Mouse (Mus musculus) heart, embryonic 14.5 days (tissue): ENCODE results near the gene Glp2r. TPM values are rescaled to one million over a fixed set of nuclear protein-coding genes. Genes with fewer than 3 reads are reported as not detected.
A peak's percentile ranks its signal among the peaks of the same experiment; 100 is the strongest.

ENCODE experiments used
- ATAC-seq: fragments of 200-750 bp; cut with Nextera tagmentation; 2 replicates; pipeline ENCODE4 v1.8.0; 2017; ENCODE audit warnings: low read depth, moderate TSS enrichment; ENCODE audit not compliant: insufficient number of reproducible peaks, insufficient read depth, low FRiP score
- H3K27ac ChIP-seq, 2 experiments: fragments of 200-500 bp in 1 of 2; fragments of 300-500 bp in 1 of 2; sonication (generic) in 1 of 2; replicated peaks in 1 of 2; 2 replicates each; pipeline ENCODE4 v1.5.1; 2012 to 2014; ENCODE audit warnings: low read depth in 2 of 2, low read length in 2 of 2, control low read depth in 1 of 2, mild to moderate bottlenecking in 1 of 2, mixed read lengths in 1 of 2; ENCODE audit not compliant: control insufficient read depth in 1 of 2, insufficient read depth in 1 of 2
- H3K27me3 ChIP-seq: fragments of 300-500 bp; sonication (generic); 2 replicates; pipeline ENCODE4 v1.6.1; 2014; ENCODE audit warnings: mild to moderate bottlenecking, low read length, control low read depth; ENCODE audit not compliant: control insufficient read depth, insufficient read depth
- H3K36me3 ChIP-seq: fragments of 300-500 bp; sonication (generic); 2 replicates; pipeline ENCODE4 v1.6.1; 2014; ENCODE audit warnings: mild to moderate bottlenecking, control low read depth, low read length, mixed read lengths; ENCODE audit not compliant: control insufficient read depth, insufficient read depth
- H3K4me1 ChIP-seq, 2 experiments: fragments of 200-500 bp in 1 of 2; fragments of 300-500 bp in 1 of 2; sonication (generic) in 1 of 2; 2 replicates each; pipeline ENCODE4 v1.6.1; 2012 to 2014; ENCODE audit warnings: low read length in 2 of 2, control low read depth in 1 of 2, mixed read lengths in 1 of 2; ENCODE audit not compliant: control insufficient read depth in 2 of 2, insufficient read depth in 2 of 2
- H3K4me2 ChIP-seq: fragments of 300-500 bp; sonication (generic); 2 replicates; pipeline ENCODE4 v1.6.1; 2014; ENCODE audit warnings: mild to moderate bottlenecking, low read length
- H3K4me3 ChIP-seq, 2 experiments: fragments of 200-500 bp in 1 of 2; fragments of 300-500 bp in 1 of 2; sonication (generic) in 1 of 2; 2 replicates each; pipeline ENCODE4 v1.5.1; 2012 to 2014; ENCODE audit warnings: low read length in 2 of 2, mild to moderate bottlenecking in 2 of 2, control low read depth in 1 of 2, low read depth in 1 of 2, moderate library complexity in 1 of 2; ENCODE audit not compliant: control insufficient read depth in 1 of 2, insufficient read depth in 1 of 2
- H3K9ac ChIP-seq: fragments of 300-500 bp; sonication (generic); 2 replicates; pipeline ENCODE4 v1.6.1; 2014; ENCODE audit warnings: mild to moderate bottlenecking, low read length
- H3K9me3 ChIP-seq: fragments of 300-500 bp; sonication (generic); 2 replicates; pipeline ENCODE4 v1.6.1; 2016; ENCODE audit warnings: low read length, control low read depth; ENCODE audit not compliant: control insufficient read depth
- WGBS: fragments of 180-500 bp; shearing (Covaris S2); extraction: QIAGEN DNeasy Blood & Tissue Kit; methylation state at CpG from one replicate; pipeline ENCODE4 v1.1.7; 2014; 5-methylcytosine and 5-hydroxymethylcytosine counted together
- polyA plus RNA-seq: library from polyadenylated mRNA; unstranded; fragments of >200 nt; fragmentation: Nextera tagmentation; extraction: Ambion mirVana; gene quantifications from 2 replicates; pipeline ENCODE4 v1.2.1, GENCODE M21; 2014

The Glp2r gene
- polyA plus RNA-seq, 1 experiment from 2014 or later: not detected

DNA sequence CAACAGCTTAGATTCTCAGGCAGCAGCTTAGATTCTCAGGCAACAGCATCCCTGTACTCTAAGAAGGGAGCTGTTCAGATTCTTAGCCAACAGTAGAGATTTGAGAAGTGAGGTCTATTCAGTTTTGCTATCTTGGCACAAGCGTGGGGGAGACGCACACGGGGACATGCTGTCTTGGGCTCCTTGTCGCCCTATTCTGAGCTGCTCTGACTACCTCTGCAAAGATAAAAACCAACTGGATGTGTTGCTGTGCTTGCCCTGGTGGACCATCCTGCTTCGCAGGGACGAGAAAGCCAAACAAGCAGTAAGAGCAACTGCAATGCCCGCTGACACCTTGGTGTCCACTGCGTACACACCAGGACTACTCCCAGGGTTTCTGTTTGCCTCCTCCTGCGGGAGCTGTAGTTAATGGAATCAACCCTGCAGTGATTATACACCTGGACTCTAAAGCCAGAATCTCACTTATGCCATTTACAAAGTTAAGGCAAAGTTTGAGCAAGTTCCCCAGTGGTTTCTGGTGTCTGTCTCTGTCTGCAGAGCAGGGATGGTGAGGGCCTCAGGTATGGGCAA lies 117.3 kb downstream of the Glp2r start:
- no peak for ATAC-seq
- 82% methylated on average over 9 of the region's 9 CpGs for WGBS

GRCm38 (mm10) chr11:67652893-67653255 lies 118.1 kb downstream of the Glp2r start:
- H3K4me3 ChIP-seq: no peak overlapping the region
- H3K27me3 ChIP-seq: no peaks in the 10 kb centered on the region
- no peak for ATAC-seq
- H3K4me2 ChIP-seq: no peak overlapping the region
- peaks cover 0 to 18% of the 10 kb centered on the region in 2 experiments; a peak in 3 of 4 replicates for H3K4me1 ChIP-seq
- no peak overlapping the region for H3K27ac ChIP-seq
- no peaks in the 10 kb centered on the region for H3K36me3 ChIP-seq
- no peak overlapping the region for H3K9ac ChIP-seq
- 50% methylated on average over 6 of the region's 6 CpGs for whole genome bisulfite sequencing
- H3K9me3 ChIP-seq: no peaks in the 10 kb centered on the region

More for the DNA sequence above, 117.3 kb downstream of the Glp2r start:
- no peaks in the 10 kb centered on the region for H3K36me3 ChIP-seq
- H3K4me1 ChIP-seq: peaks cover 0 to 18% of the 10 kb centered on the region in 2 experiments; a peak in 3 of 4 replicates
- no peaks in the 10 kb centered on the region for H3K27me3 ChIP-seq
- no peak overlapping the region for H3K27ac ChIP-seq
- H3K4me3 ChIP-seq: no peak overlapping the region
- no peak overlapping the region for H3K4me2 ChIP-seq
- no peaks in the 10 kb centered on the region for H3K9me3 ChIP-seq
- no peak overlapping the region for H3K9ac ChIP-seq

- Histone ChIP-seq H3K9ac (no peak overlapping the region), H3K27ac (no peak overlapping the region), H3K36me3 (no peaks in the 10 kb centered on the region), H3K4me1 (peaks cover 0 to 18% of the 10 kb centered on the region in 2 experiments; a peak in 3 of 4 replicates), H3K4me3 (no peak overlapping the region), H3K27me3 (no peaks in the 10 kb centered on the region), H3K9me3 (no peaks in the 10 kb centered on the region), H3K4me2 (no peak overlapping the region)
- ATAC-seq: no peak
- WGBS: 15% methylated on average over 14 of the region's 14 CpGs
Measured at GRCm38 (mm10) chr11:67652194-67652892, 118.6 kb downstream of the Glp2r start.

DNA sequence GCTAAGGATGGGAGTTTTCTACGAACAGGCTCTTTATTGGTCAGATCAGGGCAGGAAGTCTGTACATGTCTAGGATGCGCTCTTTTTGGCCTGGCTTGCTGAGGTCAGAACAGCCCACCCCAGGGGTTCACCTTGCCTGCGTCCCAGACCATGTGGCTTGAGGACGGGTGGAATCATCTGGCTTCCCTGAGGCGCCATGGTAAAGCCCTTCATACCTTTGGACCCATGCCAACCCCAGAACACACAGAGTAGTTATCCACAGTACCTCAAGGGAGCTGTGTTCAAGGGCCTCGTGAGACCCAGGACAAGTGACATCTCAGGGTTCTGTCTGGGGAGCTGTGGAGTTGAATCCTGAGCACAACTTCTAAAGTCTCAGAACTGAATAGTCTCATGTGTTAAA lies 119.2 kb downstream of the Glp2r start:
- H3K27ac ChIP-seq: no peak overlapping the region
- H3K4me1 ChIP-seq: peaks cover 0 to 18% of the 10 kb centered on the region in 2 experiments; a peak in 3 of 4 replicates
- no peak overlapping the region for H3K4me3 ChIP-seq
- ATAC-seq: no peak
- no peaks in the 10 kb centered on the region for H3K9me3 ChIP-seq
- WGBS: 72% methylated on average over 6 of the region's 6 CpGs
- H3K36me3 ChIP-seq: no peaks in the 10 kb centered on the region
- H3K27me3 ChIP-seq: no peaks in the 10 kb centered on the region
- H3K4me2 ChIP-seq: no peak overlapping the region
- no peak overlapping the region for H3K9ac ChIP-seq

- H3K9ac ChIP-seq: no peak overlapping the region
- H3K4me1 ChIP-seq: peaks cover 0 to 11% of the 10 kb centered on the region in 2 experiments; a peak in 2 of 4 replicates
- no peaks in the 10 kb centered on the region for H3K9me3 ChIP-seq
- no peak for ATAC-seq
- H3K4me3 ChIP-seq: no peak overlapping the region
- no peak overlapping the region for H3K27ac ChIP-seq
- no peaks in the 10 kb centered on the region for H3K27me3 ChIP-seq
- 55% methylated on average over 10 of the region's 10 CpGs for WGBS
- no peaks in the 10 kb centered on the region for H3K36me3 ChIP-seq
- H3K4me2 ChIP-seq: no peak overlapping the region
Measured at GRCm38 (mm10) chr11:67649971-67650707, 120.8 kb downstream of the Glp2r start.

GRCm38 (mm10) chr11:67648651-67649407 lies 122.1 kb downstream of the Glp2r start:
- WGBS: 70% methylated on average over 11 of the region's 11 CpGs
- no peak for ATAC-seq

DNA sequence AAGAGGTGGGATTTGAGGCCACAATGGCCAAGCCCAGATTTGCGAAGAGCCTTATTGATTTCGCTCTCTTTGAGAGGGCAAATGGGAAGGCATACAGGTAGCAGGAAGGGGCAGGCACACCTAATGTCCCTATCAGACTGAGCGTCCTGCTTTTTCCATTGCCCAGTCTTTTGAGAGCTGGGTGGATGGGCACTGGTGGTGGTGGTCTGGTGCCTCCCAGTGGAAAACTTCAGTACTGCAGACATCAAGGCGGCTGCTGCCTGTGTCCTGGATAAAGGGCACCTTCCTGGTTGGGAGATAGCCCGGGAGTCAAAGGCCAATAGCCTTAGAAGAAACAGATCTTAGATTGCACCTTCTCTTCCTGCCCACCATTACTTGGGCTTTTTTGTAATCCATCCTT lies 123.2 kb downstream of the Glp2r start:
- H3K36me3 ChIP-seq: no peaks in the 10 kb centered on the region
- H3K4me2 ChIP-seq: no peak overlapping the region
- H3K27me3 ChIP-seq: no peaks in the 10 kb centered on the region
- WGBS: 25% methylated on average over 5 of the region's 5 CpGs
- peaks cover 0 to 16% of the 10 kb centered on the region in 2 experiments; a peak in 3 of 4 replicates for H3K4me1 ChIP-seq
- H3K9me3 ChIP-seq: no peaks in the 10 kb centered on the region
- H3K9ac ChIP-seq: no peak overlapping the region
- H3K4me3 ChIP-seq: no peak overlapping the region
- ATAC-seq: peak; percentile 49; the same call in 1 of the 2 replicates
- H3K27ac ChIP-seq: no peak overlapping the region

More at GRCm38 (mm10) chr11:67648651-67649407, 122.1 kb downstream of the Glp2r start:
- peaks cover 0 to 16% of the 10 kb centered on the region in 2 experiments; a peak in 3 of 4 replicates for H3K4me1 ChIP-seq
- H3K4me3 ChIP-seq: no peak overlapping the region
- H3K4me2 ChIP-seq: no peak overlapping the region
- H3K9me3 ChIP-seq: no peaks in the 10 kb centered on the region
- H3K27ac ChIP-seq: no peak overlapping the region
- no peaks in the 10 kb centered on the region for H3K36me3 ChIP-seq
- no peak overlapping the region for H3K9ac ChIP-seq
- no peaks in the 10 kb centered on the region for H3K27me3 ChIP-seq
